Mouse (Mus musculus): ENCODE results near the gene Ttc25.
"Not testable (repeated sequence)": the region's sequence is repeated elsewhere in the genome, so short reads cannot be mapped to it uniquely, and the experiment has no call there.

Gene Ttc25

GRCm38 (mm10) chr11:100608796-100609195 is 63.4 kb downstream of the Ttc25 start:
- peak; percentile 50 for DNase-seq

- no peak for DNase-seq
Measured at GRCm38 (mm10) chr11:100609355-100609996, 64.1 kb downstream of the Ttc25 start.

GRCm38 (mm10) chr11:100609997-100610680 is 64.7 kb downstream of the Ttc25 start:
- peak; percentile 33 for DNase-seq

GRCm38 (mm10) chr11:100611627-100612026 is 66.2 kb downstream of the Ttc25 start:
- no peak for DNase-seq

GRCm38 (mm10) chr11:100613241-100613640 is 67.8 kb downstream of the Ttc25 start:
- DNase-seq, result peak; percentile 69

GRCm38 (mm10) chr11:100616332-100616731 is 70.9 kb downstream of the Ttc25 start:
- no peak for DNase-seq

GRCm38 (mm10) chr11:100616836-100617235 is 71.4 kb downstream of the Ttc25 start:
- not testable (repeated sequence) for DNase-seq

GRCm38 (mm10) chr11:100617480-100617879 is 72.1 kb downstream of the Ttc25 start:
- no peak for DNase-seq

- DNase-seq, result peak; percentile 80
Measured at GRCm38 (mm10) chr11:100618761-100619484, 73.5 kb downstream of the Ttc25 start, which contains the start of gene Nkiras2. Nkiras2 (plus strand) TSS chr11:100619244.

GRCm38 (mm10) chr11:100619485-100619975 is 74.1 kb downstream of the Ttc25 start:
- peak; percentile 95 for DNase-seq

- DNase-seq, result no peak
Measured at GRCm38 (mm10) chr11:100619982-100620381, 74.6 kb downstream of the Ttc25 start, which contains the start of gene Dnajc7. Dnajc7 (minus strand) TSS chr11:100620168.
